Mouse (Mus musculus): ENCODE results near the gene Klhl25. TPM values are rescaled to one million over a fixed set of nuclear protein-coding genes. Genes with fewer than 3 reads are reported as not detected.
"Not testable (repeated sequence)": the region's sequence is repeated elsewhere in the genome, so short reads cannot be mapped to it uniquely, and the experiment has no call there.

Gene Klhl25
- polyA plus RNA-seq, 2 experiments = 7.9 to 8.9 TPM

DNA sequence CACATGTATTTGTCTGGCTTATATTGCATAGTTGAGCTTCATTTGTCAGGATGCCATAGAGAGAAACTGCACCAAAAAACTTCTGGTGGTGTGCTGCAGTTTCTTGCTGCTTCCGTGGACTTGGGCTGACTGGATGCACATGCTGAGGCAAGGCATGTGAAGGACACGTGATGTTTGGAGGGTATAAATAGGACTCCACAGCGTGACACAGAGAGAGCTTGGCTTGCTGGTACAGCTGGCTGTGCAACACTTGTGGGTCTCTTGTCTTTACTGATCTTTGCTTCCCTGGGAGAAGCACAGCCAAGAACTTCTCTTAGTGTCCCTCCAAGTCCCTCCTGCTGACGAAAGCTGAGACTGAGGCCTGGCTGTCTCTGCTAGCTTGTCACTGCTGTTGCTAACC lies 69.6 kb downstream of the Klhl25 start:
- TF ChIP-seq EP300 (IDR thresholded peaks at IDR 0.05; ENCODE audit: low read depth) (no peak), CTCF (IDR thresholded peaks at IDR 0.05; ENCODE audit: low read depth) (no peak)
- H3K27me3 ChIP-seq (ENCODE audit: control insufficient read depth, insufficient read depth, low read length) = no peaks in the 10 kb centered on the region
- DNase-seq (ENCODE audit: low read depth in 3 of 3, low spot score in 3 of 3) (no peak), ATAC-seq (ENCODE audit: insufficient read depth) (no peak)
- H3K27ac ChIP-seq = no peak overlapping the region
- H3K9ac ChIP-seq (replicated peaks) = no peak overlapping the region
- H3K9me3 ChIP-seq (ENCODE audit: control insufficient read depth, low read length) = no peaks in the 10 kb centered on the region
- H3K4me3 ChIP-seq (ENCODE audit: insufficient read depth in 1 of 2, low read depth in 2 of 2, low read length in 2 of 2) = no peak overlapping the region
- H3K4me2 ChIP-seq (ENCODE audit: low read depth) = no peak overlapping the region
- no peaks in the 10 kb centered on the region for H3K36me3 ChIP-seq (replicated peaks; ENCODE audit: control insufficient read depth, insufficient read depth, low read depth)
- 59% methylated on average over 4 of the region's 4 CpGs for WGBS (ENCODE audit: insufficient replicate concordance)
- H3K4me1 ChIP-seq (replicated peaks; ENCODE audit: control insufficient read depth in 2 of 2, insufficient read depth in 2 of 2, low read length in 1 of 2) = no peaks in the 10 kb centered on the region

DNA sequence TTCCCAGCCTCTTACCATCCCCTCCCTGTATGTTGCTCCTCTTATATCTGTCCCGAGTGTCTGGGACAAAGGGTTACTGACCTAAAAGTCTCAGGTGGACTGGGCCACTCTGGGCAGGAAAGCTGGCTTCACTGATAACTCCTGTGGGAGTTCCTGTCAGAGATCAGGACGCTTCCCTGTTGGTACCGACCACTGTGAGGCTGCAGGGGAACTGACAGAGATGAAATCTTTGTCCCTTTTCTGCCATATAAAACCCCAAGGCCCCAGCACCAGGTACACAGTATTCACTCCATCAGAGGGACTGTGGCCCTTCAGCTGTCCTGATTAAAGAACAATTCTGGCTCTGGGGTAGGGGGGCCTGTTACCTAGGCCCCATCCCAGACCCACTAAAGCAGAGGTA lies 71.6 kb downstream of the Klhl25 start:
- H3K4me1 ChIP-seq (replicated peaks; ENCODE audit: control insufficient read depth in 2 of 2, insufficient read depth in 2 of 2, low read length in 1 of 2); ATAC-seq (ENCODE audit: insufficient read depth); H3K27me3 ChIP-seq (ENCODE audit: control insufficient read depth, insufficient read depth, low read length); H3K9ac ChIP-seq (replicated peaks); H3K27ac ChIP-seq; H3K9me3 ChIP-seq (ENCODE audit: control insufficient read depth, low read length); DNase-seq (ENCODE audit: low read depth in 3 of 3, low spot score in 3 of 3); H3K36me3 ChIP-seq (replicated peaks; ENCODE audit: control insufficient read depth, insufficient read depth, low read depth); H3K4me3 ChIP-seq (ENCODE audit: insufficient read depth in 1 of 2, low read depth in 2 of 2, low read length in 2 of 2); H3K4me2 ChIP-seq (ENCODE audit: low read depth): not testable (repeated sequence)
- 11% methylated on average over 3 of the region's 3 CpGs for WGBS (ENCODE audit: insufficient replicate concordance)
